Mouse (Mus musculus) kidney, postnatal 4 days (tissue): ENCODE results near the gene Tmprss6.

Experiments used
- DNase-seq, 2 experiments: peaks; one replicate each; pipeline ENCODE4 v3.0.0; 2021; ENCODE audit warnings: mixed read lengths in 2 of 2

Tmprss6 gene

DNA sequence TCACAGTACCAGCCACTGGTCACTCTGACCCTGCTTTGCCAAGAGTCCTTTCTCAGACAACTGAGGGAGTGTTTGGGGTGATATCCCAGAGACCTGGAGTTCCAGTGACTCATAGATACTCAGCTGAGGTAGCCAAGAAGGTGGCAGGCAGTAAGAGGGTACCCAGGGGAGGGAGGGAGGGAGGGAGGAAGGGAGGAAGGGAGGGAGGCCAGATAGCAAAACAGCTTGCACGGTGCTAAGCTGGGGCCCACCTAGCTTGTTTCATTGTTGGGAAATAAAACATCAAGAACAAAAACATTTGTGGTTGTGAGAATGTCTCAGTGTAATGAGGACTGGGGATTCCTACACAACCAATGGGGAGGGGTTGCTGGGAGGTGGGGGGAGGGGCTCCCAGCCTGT is 54.7 kb downstream of the Tmprss6 start:
- DNase-seq = no peak

DNA sequence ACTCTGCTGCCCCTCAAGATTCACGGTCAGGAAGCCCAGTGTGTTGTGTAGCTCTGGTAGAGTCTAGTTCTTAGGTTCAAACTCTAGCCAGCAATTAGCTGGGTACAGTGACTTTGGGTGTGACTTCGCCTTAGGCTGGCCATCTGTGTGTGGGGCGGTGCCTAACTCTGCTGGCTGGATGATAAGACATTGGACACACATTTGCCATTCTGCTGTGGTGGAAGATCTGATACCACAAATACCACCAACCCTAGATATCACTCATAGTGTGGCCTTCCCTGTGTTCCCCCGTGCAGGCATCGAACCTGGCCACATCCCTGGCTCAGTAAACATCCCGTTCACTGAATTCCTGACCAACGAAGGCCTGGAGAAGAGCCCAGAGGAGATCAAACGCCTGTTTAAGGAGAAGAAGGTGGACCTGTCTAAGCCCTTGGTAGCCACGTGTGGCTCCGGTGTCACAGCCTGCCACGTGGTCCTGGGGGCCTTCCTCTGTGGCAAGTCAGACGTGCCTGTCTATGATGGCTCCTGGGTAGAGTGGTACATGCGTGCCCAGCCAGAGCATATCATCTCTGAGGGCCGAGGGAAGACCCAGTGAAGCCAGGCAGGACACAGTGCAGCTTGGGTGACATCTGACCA is 55.2 kb downstream of the Tmprss6 start:
- DNase-seq = no peak

DNA sequence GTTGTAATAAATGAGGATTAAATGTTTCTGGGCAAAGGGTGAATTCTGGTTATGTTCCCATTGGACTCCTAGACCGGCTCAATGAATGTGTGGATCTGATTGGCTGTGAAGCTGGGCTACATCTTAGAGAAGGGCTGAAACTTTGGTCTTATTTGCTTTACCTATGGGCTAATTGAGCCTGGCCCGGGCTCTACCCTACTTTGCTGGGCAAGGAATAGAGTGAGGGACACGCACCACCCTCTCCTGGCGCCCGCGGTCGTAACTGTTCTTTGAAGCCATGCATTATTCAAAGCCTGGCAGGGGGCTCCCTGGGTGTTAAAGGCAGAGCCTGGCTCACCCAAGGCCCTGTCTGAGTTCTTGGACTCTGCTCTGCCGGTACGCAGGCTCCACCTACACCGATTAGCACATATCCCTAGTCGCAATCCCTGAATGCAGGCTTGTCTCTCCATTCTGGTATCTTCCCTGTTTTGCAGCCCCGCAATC is 58.8 kb downstream of the Tmprss6 start:
- peak; percentile 39 to 64 for DNase-seq

DNA sequence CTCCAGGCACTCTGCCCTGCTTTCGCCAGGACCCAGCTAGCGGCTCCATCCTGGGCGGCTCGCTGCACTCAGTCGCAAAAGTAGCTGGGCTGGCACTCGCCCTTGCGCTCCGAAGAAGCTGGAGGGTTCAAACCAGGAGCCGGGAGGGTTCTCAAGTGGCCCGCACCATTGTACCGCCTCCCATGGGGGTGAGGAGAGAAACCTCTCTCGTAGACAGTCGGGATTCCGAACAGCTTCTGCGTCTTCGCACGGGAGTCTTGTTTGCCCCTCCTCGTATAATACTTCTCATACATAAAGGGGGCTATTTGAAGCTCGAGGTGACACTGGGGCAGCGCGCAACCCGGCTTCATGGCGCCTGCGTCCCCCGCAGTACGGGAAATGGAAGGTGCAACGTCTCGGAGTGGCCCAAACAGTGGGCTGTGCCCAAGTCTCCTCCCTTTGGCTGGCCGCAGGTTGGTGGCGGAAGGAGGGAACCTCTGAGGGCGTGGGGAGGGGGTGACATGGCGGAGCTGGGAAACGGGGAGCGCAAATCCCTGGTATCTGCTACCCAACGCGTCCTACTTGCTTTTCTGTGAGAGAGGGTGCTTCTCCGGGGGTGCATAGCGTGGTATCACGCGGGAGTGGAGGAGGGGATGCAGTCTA is 62.0 kb downstream of the Tmprss6 start, which contains the start of gene Mpst:
Gene Mpst, plus strand, starts transcription at position 124 of the 642 bp plus-strand sequence.
- DNase-seq = peak; percentile 90 to 94

DNA sequence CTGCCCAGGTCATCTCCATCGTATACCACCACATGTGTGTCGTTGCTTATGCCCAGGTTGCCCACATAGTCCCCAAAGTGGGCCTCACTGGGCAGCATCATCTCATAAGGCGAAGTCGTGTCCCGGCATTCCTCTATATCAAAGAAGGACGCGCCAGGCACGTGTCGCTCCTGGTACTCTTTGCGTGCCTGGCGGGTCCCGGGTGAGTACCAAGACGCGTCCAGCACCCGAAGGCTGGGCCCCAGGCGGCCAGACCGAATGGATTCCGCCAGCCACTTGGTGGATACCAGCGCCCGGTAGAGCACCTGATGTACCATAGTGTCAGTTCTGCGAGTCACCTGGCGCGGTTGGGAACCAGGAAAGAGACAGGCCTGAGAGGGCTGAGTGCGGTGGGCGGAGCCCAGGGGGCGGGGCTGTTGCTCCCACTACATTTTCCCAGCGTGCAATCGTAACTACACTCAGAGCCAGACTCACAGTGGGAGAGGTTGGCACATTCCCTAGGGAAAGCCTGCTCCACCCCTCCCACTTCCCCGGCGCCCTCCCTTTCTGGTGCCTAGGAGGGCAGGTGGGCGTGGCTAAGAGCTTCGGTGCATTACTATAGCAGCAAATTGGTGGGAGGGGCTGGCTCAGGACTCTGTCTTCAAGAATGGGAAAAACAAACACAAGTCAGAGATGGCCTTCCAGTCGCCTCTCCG is 62.8 kb downstream of the Tmprss6 start, which contains the start of gene Tst:
Gene Tst, minus strand, starts transcription at position 391 of the 695 bp plus-strand sequence.
- DNase-seq = peak; percentile 91 to 96

DNA sequence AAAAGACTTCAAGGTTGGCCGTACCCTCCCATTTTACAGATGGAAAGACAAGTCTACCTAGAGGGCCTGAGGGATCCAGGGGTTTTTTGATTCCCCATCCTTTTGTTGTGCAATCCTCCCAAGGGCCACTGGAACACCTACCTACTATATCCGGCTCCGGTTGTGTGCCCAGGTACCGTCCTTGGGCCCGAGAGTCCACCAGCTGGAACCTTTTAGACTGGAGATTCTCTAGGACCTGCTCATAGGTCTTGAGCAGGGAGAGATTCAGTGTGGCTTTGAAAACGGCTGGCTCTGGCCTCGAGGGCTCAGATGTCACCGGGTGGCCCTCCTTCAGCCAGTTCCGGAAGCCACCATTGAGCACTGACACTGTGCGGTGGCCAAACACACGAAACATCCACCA is 63.3 kb downstream of the Tmprss6 start:
- DNase-seq = peak in 1 of 2 experiments; percentile 28

DNA sequence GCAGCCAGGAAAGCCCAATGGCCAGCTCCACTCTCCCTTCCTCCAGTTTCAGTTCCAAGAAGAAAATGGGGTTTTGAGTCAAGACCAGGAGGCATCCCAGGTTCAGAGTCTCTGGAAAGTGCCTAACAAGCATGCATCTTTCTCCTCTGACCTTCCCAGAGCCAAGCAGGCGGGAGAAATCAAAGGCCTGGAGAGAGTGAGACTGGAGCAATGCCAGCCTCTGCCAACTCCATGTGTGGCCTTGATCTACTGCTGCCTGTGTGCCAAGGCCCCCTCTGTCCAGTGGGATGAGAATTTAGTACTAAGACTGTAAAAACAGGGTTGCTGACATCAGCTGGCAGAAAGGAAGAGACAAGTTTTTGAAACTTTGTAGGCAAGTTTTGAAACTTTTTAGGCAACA is 64.5 kb downstream of the Tmprss6 start:
- peak; percentile 50 to 70 for DNase-seq

DNA sequence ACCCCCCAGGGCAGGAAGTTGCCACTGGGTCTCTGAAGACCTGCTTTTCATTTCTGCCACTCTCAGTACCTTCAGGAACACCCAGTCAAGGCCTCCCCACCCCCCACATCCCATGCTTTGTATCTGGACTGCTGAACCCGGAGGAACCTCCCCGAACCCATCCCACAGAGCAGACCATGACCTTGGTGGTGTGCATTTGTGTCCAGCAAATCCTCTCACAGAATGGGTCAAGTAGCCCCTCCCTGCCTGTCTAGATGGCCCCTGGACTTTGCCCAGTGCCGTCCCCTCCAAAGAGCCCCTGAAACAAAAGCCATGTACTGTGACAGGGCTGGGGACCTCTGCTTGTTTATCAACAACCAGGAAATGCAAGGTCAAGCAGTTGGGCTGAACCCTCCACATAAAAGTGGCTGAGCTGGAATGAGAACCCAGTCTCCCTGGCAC is 65.1 kb downstream of the Tmprss6 start:
- peak; percentile 70 to 85 for DNase-seq

DNA sequence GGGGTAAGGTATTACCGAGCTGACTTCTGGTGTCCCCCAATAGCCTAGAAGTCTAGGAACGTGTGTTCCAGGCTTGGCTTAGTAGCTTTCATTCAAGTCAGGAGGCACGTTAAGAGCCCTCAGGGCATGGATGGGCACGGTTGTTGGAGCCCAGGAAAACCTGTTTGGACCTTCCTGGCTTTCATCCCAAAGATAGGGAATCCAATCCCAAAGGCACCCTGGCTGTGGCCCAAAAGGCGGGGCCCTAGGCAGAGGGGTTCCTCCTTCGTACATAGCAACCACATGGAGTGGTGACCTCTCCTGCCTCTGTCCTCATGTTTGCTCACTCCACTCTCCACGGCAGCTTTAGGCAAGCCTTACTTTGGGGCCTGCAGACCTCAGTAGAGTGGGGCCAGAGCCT is 66.0 kb downstream of the Tmprss6 start:
- DNase-seq = peak; percentile 30 to 50

DNA sequence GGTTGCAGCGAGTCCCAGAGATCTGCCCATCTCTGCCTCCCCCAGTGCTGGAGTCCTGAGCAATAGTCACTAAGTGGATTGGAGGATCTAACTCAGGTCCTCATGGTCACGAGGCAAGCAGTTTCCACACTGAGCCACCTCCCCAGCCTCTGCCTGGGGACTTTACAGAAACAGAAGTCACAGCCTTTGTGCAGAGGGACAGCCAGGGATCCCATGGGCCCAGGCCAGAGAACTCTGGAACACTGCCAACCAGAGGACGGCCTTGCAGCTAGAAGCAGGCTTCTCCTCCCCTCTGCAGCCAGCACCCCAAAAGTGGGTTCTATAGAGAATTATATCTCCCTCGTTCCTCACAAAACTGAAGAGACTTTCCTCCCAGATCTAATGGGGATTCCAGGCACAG is 66.5 kb downstream of the Tmprss6 start:
- DNase-seq = peak; percentile 64 to 73

DNA sequence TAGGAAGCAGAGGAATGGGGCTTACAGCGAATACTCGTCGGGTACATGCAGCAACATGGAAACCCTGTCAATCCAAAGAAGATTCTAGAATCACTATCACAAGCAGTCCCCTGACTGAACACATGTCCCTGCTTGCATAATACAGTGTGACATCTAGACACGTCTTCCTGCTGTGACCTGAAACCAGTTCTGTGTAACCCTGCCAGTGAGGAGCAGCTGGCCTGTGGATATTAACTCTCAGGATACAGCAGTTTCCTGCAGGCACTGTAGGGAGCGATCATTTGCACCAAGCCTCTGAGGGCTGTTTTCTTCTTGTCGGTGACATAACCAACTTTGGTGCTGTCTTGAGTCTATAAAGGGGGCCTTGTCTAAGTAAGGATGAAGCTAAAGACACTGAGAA is 67.1 kb downstream of the Tmprss6 start:
- no peak for DNase-seq

DNA sequence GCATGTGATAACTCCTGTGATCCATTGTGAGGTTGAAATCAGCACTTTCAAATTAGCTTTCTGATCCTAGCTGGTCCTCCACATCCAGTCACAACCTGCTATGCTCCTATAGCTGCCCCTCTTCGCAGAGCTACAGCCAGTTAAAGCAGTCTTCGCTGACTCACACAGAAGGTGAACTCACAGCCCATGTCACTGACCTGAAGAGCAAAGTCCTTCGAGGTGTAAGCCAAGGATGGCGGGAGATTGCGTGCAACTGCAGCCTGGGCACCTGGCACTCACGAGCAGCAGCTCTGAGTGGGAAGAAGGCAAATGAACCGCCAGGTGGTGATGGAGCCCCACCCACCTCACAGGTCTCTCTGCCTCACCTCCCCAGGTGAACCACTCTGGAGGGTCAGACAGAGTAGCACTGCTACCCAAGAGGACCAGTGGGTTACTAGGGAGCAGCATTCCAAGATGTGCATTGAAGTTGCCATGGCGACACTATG is 72.9 kb downstream of the Tmprss6 start, which contains the start of gene Tex33:
Gene Tex33, minus strand, starts transcription at position 435 of the 485 bp plus-strand sequence.
- DNase-seq = no peak

DNA sequence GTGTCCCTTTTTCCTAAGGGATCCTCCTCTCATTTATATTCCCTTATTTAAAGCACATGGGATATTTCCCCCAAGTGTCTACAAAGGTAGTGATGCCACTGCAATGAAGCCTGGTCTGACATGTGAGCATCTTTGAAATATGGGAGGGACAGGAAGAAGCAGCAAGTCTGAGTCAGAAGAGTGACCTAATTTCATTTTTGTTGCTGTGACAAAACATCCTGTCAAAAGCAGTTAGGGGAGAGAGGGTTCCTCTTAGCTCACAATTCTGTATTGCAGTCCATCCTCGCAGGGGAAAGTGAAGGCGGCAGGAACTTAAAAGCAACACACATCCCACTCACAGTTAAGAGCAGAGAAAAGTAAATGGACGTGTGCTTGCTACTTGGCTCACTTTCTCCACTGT is 77.6 kb downstream of the Tmprss6 start:
- DNase-seq = no peak
